Mouse (Mus musculus) neural tube, embryonic 15.5 days (tissue): Measurements from ENCODE around the gene E130114P18Rik. TPM values are rescaled to one million over a fixed set of nuclear protein-coding genes. Genes with fewer than 3 reads are reported as not detected.
A peak's percentile ranks its signal among the peaks of the same experiment; 100 is the strongest.

Experiments used
- ATAC-seq: fragments of 200-750 bp; cut with Nextera tagmentation; 2 replicates; pipeline ENCODE4 v1.8.0; 2017; ENCODE audit warnings: mild to moderate bottlenecking, moderate TSS enrichment, moderate library complexity; ENCODE audit not compliant: low FRiP score
- H3K27ac ChIP-seq: fragments of 300-500 bp; sonication (generic); replicated peaks from 2 replicates; pipeline ENCODE4 v1.5.1; 2015; ENCODE audit warnings: mild to moderate bottlenecking, inconsistent platforms
- H3K27me3 ChIP-seq: fragments of 300-500 bp; sonication (generic); replicated peaks from 2 replicates; pipeline ENCODE4 v1.6.1; 2015; ENCODE audit warnings: inconsistent platforms
- H3K36me3 ChIP-seq: fragments of 300-500 bp; sonication (generic); 2 replicates; pipeline ENCODE4 v1.6.1; 2015; ENCODE audit warnings: inconsistent platforms
- H3K4me1 ChIP-seq: fragments of 300-500 bp; sonication (generic); 2 replicates; pipeline ENCODE4 v1.6.1; 2015; ENCODE audit warnings: inconsistent platforms
- H3K4me2 ChIP-seq: fragments of 300-500 bp; sonication (generic); 2 replicates; pipeline ENCODE4 v1.6.1; 2015; ENCODE audit warnings: inconsistent platforms, mild to moderate bottlenecking, moderate library complexity
- H3K4me3 ChIP-seq: fragments of 300-500 bp; sonication (generic); replicated peaks from 2 replicates; pipeline ENCODE4 v1.5.1; 2015; ENCODE audit warnings: mild to moderate bottlenecking, inconsistent platforms
- H3K9ac ChIP-seq: fragments of 300-500 bp; sonication (generic); replicated peaks from 2 replicates; pipeline ENCODE4 v1.6.1; 2015; ENCODE audit warnings: mild to moderate bottlenecking, inconsistent platforms
- H3K9me3 ChIP-seq: fragments of 300-500 bp; sonication (generic); replicated peaks from 2 replicates; pipeline ENCODE4 v1.6.1; 2016; ENCODE audit warnings: inconsistent platforms
- WGBS: fragments of 180-500 bp; shearing (Covaris S2); methylation state at CpG from one replicate; pipeline ENCODE4 v1.1.7; 2015; ENCODE audit warnings: mixed read lengths; 5-methylcytosine and 5-hydroxymethylcytosine counted together
- polyA plus RNA-seq: library from polyadenylated mRNA; unstranded; fragments of >200 nt; fragmentation: Nextera tagmentation; extraction: Ambion mirVana; gene quantifications from 2 replicates; pipeline ENCODE4 v1.2.1, GENCODE M21; 2015

E130114P18Rik gene
- polyA plus RNA-seq, 1 experiment from 2014 or later = 18.4 TPM

GRCm38 (mm10) chr4:97758661-97759060, 19.2 kb downstream of the E130114P18Rik start:
- Histone ChIP-seq H3K4me1 (peaks cover 22% of the 10 kb centered on the region), H3K4me3 (peak overlapping the region; percentile 58), H3K27ac (peak overlapping the region; percentile 86), H3K9ac (peak overlapping the region; percentile 63; the same call in 1 of the 2 replicates), H3K4me2 (peak overlapping the region; percentile 76), H3K9me3 (no peaks in the 10 kb centered on the region), H3K27me3 (peaks cover 18% of the 10 kb centered on the region), H3K36me3 (no peaks in the 10 kb centered on the region)
- WGBS = 21% methylated on average over 3 of the region's 3 CpGs
- no peak for ATAC-seq

DNA sequence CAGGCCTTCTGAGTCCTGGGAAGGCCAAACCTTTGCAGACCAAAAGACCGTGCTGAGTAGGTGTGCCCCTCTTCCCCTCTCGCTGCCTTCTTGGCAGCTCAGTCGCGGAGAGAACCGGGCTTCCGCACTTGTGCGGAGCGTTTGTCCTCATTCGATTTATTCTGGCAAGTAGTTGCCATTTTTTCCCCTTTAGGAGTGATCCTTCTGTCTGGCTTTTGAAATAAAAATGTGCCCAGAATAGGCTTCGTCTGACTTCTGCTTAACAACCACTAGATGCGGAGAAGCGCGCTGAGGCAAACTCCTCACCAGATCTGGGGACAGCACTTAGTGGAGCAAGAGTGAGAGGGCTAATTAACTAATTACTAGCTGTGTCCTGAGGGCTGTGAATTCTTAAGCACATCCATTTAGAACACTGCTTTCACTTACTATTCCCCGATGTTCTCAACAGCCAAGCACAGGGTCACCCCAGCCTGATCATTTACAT, 19.9 kb downstream of the E130114P18Rik start:
- H3K9ac ChIP-seq = peak overlapping the region; percentile 63
- H3K27me3 ChIP-seq = peaks cover 22% of the 10 kb centered on the region
- peak; percentile 80 for ATAC-seq
- peak overlapping the region; percentile 76 for H3K4me2 ChIP-seq
- no peaks in the 10 kb centered on the region for H3K36me3 ChIP-seq
- peak overlapping the region; percentile 58 for H3K4me3 ChIP-seq
- H3K4me1 ChIP-seq = peaks cover 22% of the 10 kb centered on the region
- peak overlapping the region; percentile 86 for H3K27ac ChIP-seq
- H3K9me3 ChIP-seq = no peaks in the 10 kb centered on the region
- under 1% methylated on average over 14 of the region's 14 CpGs for WGBS

- Histone ChIP-seq H3K9me3 (no peaks in the 10 kb centered on the region), H3K4me3 (peak overlapping the region; percentile 58), H3K4me1 (peaks cover 22% of the 10 kb centered on the region), H3K4me2 (peak overlapping the region; percentile 76), H3K27me3 (peaks cover 22% of the 10 kb centered on the region), H3K27ac (peak overlapping the region; percentile 86), H3K9ac (peak overlapping the region; percentile 63), H3K36me3 (no peaks in the 10 kb centered on the region)
- WGBS = under 1% methylated on average over 38 of the region's 38 CpGs
- ATAC-seq = peak; percentile 80
These were observed 20.5 kb downstream of the E130114P18Rik start for GRCm38 (mm10) chr4:97757207-97757977.

GRCm38 (mm10) chr4:97754241-97754640, 23.6 kb downstream of the E130114P18Rik start:
- Histone ChIP-seq H3K4me2 (no peak overlapping the region; the same call in 1 of the 2 replicates), H3K27ac (no peak overlapping the region), H3K27me3 (peaks cover 26% of the 10 kb centered on the region), H3K4me1 (peaks cover 36% of the 10 kb centered on the region), H3K9ac (no peak overlapping the region), H3K4me3 (no peak overlapping the region), H3K9me3 (no peaks in the 10 kb centered on the region), H3K36me3 (no peaks in the 10 kb centered on the region)
- ATAC-seq = no peak
- 24% methylated on average over 12 of the region's 12 CpGs for WGBS

GRCm38 (mm10) chr4:97753521-97753920, 24.4 kb downstream of the E130114P18Rik start:
- H3K9ac ChIP-seq = no peak overlapping the region
- H3K27me3 ChIP-seq = peaks cover 26% of the 10 kb centered on the region
- no peaks in the 10 kb centered on the region for H3K36me3 ChIP-seq
- no peak overlapping the region for H3K27ac ChIP-seq
- H3K4me2 ChIP-seq = no peak overlapping the region
- no peak for ATAC-seq
- 5% methylated on average over 1 of the region's 1 CpGs for WGBS
- peaks cover 32% of the 10 kb centered on the region for H3K4me1 ChIP-seq
- H3K9me3 ChIP-seq = no peaks in the 10 kb centered on the region
- H3K4me3 ChIP-seq = no peak overlapping the region

GRCm38 (mm10) chr4:97752276-97753010, 25.4 kb downstream of the E130114P18Rik start:
- no peaks in the 10 kb centered on the region for H3K9me3 ChIP-seq
- peaks cover 26% of the 10 kb centered on the region for H3K27me3 ChIP-seq
- H3K9ac ChIP-seq = no peak overlapping the region
- H3K4me1 ChIP-seq = peaks cover 25% of the 10 kb centered on the region
- peak overlapping the region; percentile 60 for H3K27ac ChIP-seq
- ATAC-seq = no peak
- H3K36me3 ChIP-seq = no peaks in the 10 kb centered on the region
- peak overlapping the region; percentile 38 for H3K4me3 ChIP-seq
- 21% methylated on average over 5 of the region's 5 CpGs for WGBS
- H3K4me2 ChIP-seq = peak overlapping the region; percentile 79

GRCm38 (mm10) chr4:97751483-97752251, 26.2 kb downstream of the E130114P18Rik start:
- peaks cover 22% of the 10 kb centered on the region for H3K4me1 ChIP-seq
- peak overlapping the region; percentile 38 for H3K4me3 ChIP-seq
- H3K9me3 ChIP-seq = no peaks in the 10 kb centered on the region
- H3K4me2 ChIP-seq = peak overlapping the region; percentile 79
- whole genome bisulfite sequencing = 2% methylated on average over 40 of the region's 40 CpGs
- ATAC-seq = peak; percentile 56; the same call in 1 of the 2 replicates
- no peaks in the 10 kb centered on the region for H3K36me3 ChIP-seq
- peaks cover 26% of the 10 kb centered on the region for H3K27me3 ChIP-seq
- H3K27ac ChIP-seq = peak overlapping the region; percentile 60
- H3K9ac ChIP-seq = peak overlapping the region; percentile 28

DNA sequence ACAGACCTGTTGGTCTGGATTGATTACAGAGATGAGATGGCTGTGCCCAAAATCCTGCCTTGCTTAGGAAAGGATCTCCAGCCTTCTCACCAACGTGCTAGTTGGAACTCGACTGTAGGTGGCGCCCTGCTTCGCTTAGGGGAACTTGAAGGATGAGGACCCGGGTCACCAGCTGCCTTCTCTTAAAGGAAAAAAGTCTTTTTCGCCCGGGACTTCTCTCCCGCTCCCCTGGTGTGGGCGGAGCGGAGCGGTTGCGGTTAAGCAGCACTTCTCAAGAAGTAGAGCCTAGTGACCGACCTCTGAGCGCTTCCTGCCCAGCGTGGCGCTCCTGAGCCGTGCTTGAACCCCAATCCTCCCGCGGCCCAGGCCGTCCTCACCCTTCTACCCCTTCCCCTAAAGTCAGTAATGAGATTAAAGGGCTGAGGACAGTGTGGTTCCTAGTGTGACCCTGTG, 26.8 kb downstream of the E130114P18Rik start:
- peak overlapping the region; percentile 60 for H3K27ac ChIP-seq
- no peaks in the 10 kb centered on the region for H3K36me3 ChIP-seq
- peaks cover 25% of the 10 kb centered on the region for H3K4me1 ChIP-seq
- H3K9ac ChIP-seq = peak overlapping the region; percentile 28
- H3K4me3 ChIP-seq = peak overlapping the region; percentile 38
- ATAC-seq = peak; percentile 65
- WGBS = 1% methylated on average over 20 of the region's 20 CpGs
- H3K4me2 ChIP-seq = peak overlapping the region; percentile 79
- H3K27me3 ChIP-seq = peaks cover 26% of the 10 kb centered on the region
- H3K9me3 ChIP-seq = no peaks in the 10 kb centered on the region

DNA sequence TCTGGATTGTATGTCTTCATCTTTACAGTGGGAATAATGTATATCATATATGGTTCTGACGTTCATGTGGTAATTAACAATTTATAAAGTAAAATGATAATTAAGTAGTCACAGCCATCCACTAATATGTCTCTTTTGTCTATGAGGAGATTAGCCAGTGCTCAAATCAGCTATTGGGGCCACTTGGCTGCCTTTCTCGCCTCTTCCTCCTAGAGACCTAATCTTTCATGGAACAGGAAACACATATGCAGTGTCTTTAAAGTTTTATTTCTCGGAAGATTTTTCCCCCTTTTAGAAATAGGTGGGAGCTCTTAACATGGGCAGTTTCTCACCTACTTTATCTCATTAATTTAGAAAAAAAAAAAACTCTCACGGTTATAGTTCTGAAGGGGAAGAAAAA, 27.5 kb downstream of the E130114P18Rik start:
- H3K9me3 ChIP-seq = no peaks in the 10 kb centered on the region
- H3K4me3 ChIP-seq = no peak overlapping the region
- WGBS = 49% methylated on average over 4 of the region's 4 CpGs
- no peak for ATAC-seq
- no peak overlapping the region for H3K9ac ChIP-seq
- H3K4me2 ChIP-seq = peak overlapping the region; percentile 79; the same call in 1 of the 2 replicates
- H3K27ac ChIP-seq = no peak overlapping the region
- peaks cover 32% of the 10 kb centered on the region for H3K4me1 ChIP-seq
- no peaks in the 10 kb centered on the region for H3K36me3 ChIP-seq
- peaks cover 22% of the 10 kb centered on the region for H3K27me3 ChIP-seq

- H3K9me3 ChIP-seq = no peaks in the 10 kb centered on the region
- 5% methylated on average over 19 of the region's 19 CpGs for WGBS
- H3K9ac ChIP-seq = peak overlapping the region; percentile 41; the same call in 1 of the 2 replicates
- 0 out of 2 replicates have a peak, but pooled peaks cover 4% of the 10 kb centered on the region for H3K27me3 ChIP-seq
- H3K4me2 ChIP-seq = peak overlapping the region; percentile 84
- H3K4me1 ChIP-seq = peaks cover 19% of the 10 kb centered on the region
- no peak; the same call in 1 of the 2 replicates for ATAC-seq
- no peak overlapping the region for H3K27ac ChIP-seq
- H3K4me3 ChIP-seq = peak overlapping the region; percentile 38
- no peaks in the 10 kb centered on the region for H3K36me3 ChIP-seq
These were observed 31.6 kb downstream of the E130114P18Rik start for GRCm38 (mm10) chr4:97746106-97746900.
